Mouse (Mus musculus) v-Abl transformed pro-B cells (cell line): ENCODE measurements around the gene Pigm.

ENCODE experiments used
- in situ Hi-C, 2 experiments: fragments of 400-800 bp; cut with MboI; formaldehyde crosslinking; loops; one replicate each; pipeline ENCODE4 v1.15.1; 2025; ENCODE audit not compliant: unreplicated experiment in 2 of 2

Pigm gene

GRCm38 (mm10) chr1:172349504-172349903, 26.8 kb upstream of the Pigm start:
- in situ Hi-C loops: loop anchor here in 1 of 2 experiments (25.0 kb wide), 1 partner anchor 537 kb away; no protein-coding TSS in a partner anchor

GRCm38 (mm10) chr1:172349916-172350812, 26.2 kb upstream of the Pigm start:
- in situ Hi-C loops: loop anchor here (10.0 to 25.0 kb wide), 3 partner anchors 525 to 1038 kb away; no protein-coding TSS in a partner anchor

GRCm38 (mm10) chr1:172352001-172352400, 24.3 kb upstream of the Pigm start:
- in situ Hi-C loops: loop anchor here in 1 of 2 experiments (10.0 to 25.0 kb wide), 2 partner anchors 527 to 1040 kb away; no protein-coding TSS in a partner anchor

GRCm38 (mm10) chr1:172352453-172352852, 23.9 kb upstream of the Pigm start:
- in situ Hi-C loops: loop anchor here in 1 of 2 experiments (10.0 to 25.0 kb wide), 2 partner anchors 528 to 1040 kb away; no protein-coding TSS in a partner anchor

DNA sequence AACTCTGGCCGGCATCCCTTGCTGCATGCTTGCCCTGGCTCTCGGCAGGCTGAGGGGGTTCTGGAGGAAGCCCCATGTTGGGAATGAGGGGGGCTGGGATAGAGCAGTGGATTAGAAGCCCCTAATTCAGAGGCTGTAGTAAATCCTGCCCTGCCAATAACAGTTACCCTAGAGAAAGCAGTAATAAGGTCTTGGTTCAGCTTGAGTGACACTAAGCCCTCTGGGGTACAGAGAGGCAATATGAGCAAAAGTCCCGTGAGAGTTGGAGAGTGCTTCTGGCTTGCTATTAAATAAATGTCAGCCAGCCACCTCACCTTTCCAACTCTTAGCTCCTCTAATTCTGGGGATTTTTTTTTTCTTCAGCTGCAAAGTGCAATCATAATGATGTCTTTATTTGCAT, 21.0 kb upstream of the Pigm start:
- in situ Hi-C loops: loop anchor here (5.0 to 25.0 kb wide), 3 partner anchors 308 to 1043 kb away; no protein-coding TSS in a partner anchor

GRCm38 (mm10) chr1:172357550-172357949, 18.8 kb upstream of the Pigm start:
- in situ Hi-C loops: loop anchor here (5.0 to 25.0 kb wide), 3 partner anchors 310 to 1045 kb away; no protein-coding TSS in a partner anchor

DNA sequence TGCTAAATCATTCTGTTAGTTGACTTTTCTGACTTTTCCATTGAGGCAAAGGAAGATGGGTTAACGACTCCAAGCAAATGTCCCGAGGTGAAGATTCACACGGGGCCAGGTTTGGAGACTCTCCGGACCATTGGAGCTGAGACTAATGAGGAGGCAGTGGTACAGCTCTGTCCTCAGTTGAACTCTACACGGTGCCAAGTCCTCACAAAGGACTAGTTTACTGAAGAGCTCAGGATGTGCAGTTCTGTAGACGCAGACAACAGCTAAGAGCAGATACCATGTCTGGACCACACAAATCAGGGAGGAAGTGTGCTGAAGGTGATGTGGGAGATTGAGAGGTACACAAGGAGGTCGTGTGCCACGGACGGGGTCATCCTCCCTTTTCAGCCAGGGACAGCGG, 18.0 kb upstream of the Pigm start:
- in situ Hi-C loops: loop anchor here (5.0 to 25.0 kb wide), 3 partner anchors 311 to 1046 kb away; no protein-coding TSS in a partner anchor

DNA sequence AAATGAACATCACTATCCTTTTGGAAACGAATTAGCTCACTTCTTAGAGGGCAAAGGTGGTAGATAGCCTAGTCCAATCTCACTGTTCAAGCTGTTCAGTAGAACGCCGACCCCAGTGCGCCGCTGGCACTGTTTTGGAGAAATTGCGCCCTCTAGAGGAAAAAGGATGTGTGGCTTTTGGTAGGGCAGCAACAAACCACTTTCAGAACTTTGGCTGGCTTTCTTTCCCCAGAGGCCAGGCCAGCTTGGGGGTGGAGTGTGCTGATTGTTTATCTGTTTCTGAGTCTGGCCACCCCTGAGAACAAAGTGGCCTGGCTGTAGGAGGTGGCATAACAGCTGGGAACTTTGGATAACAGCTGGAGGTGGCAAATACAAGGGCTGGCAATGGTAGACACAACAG, 11.7 kb upstream of the Pigm start:
- in situ Hi-C loops: loop anchor here in 1 of 2 experiments (25.0 kb wide), 1 partner anchor 1052 kb away; no protein-coding TSS in a partner anchor

GRCm38 (mm10) chr1:172368768-172369418, 7.5 kb upstream of the Pigm start:
- in situ Hi-C loops: loop anchor here in 1 of 2 experiments (25.0 kb wide), 1 partner anchor 1057 kb away; no protein-coding TSS in a partner anchor

DNA sequence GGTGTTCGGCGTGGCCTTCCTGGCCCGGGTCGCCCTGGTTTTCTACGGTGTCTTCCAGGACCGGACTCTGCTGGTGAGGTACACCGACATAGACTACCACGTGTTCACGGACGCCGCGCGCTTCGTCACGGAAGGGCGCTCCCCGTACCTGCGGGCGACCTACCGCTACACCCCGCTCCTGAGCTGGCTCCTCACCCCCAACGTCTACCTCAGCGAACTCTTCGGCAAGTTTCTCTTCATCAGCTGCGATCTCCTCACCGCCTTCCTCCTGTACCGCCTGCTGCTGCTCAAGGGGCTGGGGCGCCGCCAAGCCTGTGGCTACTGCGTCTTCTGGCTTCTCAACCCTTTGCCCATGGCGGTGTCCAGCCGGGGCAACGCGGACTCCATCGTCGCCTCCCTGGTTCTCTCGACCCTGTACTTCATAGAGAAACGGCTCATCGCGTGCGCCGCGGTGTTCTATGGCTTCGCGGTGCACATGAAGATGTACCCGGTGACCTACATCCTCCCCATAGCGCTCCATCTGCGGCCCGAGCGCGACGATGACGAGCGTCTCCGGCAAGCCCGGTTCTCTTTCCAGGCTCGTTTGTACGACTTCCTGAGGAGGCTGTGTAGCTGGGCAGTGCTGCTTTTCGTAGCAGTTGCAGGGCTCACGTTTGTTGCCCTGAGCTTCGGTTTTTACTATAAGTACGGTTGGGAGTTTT, 562 bp downstream of the Pigm start:
- in situ Hi-C loops: no loop called here

GRCm38 (mm10) chr1:172380066-172380465, 3.7 kb downstream of the Pigm start:
- in situ Hi-C loops: no loop called here

DNA sequence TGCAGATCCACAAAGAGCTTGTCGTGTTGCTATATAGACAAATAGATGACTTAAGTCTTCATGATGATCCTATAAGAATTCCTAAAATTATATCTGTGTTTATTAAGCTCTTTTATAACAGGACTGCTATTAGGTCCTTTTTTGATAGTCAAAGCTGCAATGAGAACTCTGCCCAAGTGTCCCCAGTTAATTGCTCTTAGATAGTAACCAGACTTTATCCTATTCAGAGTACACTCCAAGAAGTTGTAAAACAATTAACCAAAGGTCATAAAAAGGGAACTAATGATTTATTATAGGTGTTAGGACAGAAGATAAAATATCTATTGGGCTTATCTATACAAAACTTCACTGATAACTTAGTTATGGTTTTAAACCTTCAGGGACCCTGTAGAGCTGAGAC, 5.7 kb downstream of the Pigm start:
- in situ Hi-C loops: no loop called here

- in situ Hi-C loops: no loop called here
Observed at GRCm38 (mm10) chr1:172387246-172387645, 10.9 kb downstream of the Pigm start.

- in situ Hi-C loops: no loop called here
Observed at GRCm38 (mm10) chr1:172390769-172391168, 14.4 kb downstream of the Pigm start.

DNA sequence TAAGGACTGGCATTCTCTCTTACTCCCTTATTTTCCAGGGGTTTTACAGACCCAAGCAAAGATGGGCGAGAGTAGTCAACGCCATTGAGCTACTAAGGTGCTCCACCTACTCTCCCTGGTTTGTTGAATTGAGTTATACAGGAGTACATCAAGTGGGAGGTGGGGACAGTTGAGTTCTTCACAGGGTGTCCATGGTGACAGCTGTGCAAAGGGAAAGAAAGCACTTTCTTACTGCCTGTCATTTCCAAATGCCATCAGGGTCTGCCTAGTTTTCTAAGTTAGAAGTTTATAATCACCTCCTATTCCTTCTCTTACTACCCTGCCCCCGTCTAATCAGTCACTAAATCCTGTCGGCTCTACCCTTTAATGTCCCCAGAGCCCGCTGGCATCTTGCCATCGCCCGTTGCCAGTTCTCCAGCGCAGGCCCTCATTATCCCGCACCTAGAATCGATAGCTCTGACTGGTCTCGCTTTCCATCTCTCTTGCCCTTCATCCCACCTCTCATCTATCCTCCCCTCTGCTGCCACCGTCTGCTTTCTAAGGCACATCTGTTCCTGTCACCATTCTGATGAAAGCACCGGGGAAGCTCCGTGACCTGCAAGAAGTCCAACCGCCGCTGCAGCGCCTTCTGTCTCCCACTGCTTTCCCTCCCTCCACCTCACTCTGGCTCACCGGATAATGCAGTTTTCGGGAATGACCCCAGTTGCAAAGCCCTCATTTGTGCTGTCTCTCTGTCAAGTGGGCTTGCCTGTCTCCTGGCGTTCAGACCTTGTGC, 15.6 kb downstream of the Pigm start:
- in situ Hi-C loops: no loop called here

DNA sequence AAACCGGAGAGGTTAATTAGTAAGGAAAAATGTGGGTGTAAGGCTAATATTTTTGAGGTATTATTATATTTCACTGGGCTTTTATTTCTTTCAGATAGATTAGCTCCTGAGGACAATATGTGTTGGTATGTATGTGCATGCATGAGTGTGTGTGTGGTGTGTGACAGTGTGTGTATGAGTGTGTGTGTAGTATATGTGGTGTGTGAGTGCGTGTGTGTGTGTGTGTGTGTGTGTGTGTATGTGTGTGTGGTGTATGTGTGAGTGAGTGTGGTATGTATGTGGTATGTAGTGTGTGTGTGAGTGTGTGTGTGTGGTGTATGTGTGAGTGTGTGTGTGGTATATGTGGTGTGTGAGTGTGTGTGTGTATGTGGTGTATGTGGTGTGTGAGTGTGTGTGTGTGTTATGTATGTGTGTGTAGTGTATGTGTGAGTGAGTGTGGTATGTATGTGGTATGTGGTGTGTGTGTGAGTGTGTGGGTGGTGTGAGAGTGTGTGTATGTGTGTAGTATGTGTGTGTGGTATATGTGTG, 16.4 kb downstream of the Pigm start:
- in situ Hi-C loops: no loop called here

DNA sequence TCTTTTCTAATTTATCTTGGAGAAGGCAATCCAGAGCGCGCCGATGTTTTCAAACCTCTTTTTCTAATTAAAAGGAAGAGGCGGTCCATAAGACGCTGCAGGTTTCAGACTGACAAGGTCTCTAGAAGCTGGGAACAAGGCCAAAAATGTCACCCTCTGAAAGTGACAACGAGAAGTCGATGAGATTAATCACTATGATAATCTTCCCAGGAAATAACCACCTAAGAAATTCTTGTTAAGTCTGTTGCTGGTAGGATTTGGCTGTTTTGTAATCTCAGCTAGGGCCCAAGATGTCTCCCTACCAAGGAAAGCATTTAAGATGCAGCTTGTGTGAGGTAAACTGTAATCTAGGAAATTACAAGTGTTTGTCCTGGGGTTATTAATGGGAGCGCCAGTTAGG, 17.4 kb downstream of the Pigm start:
- in situ Hi-C loops: no loop called here

DNA sequence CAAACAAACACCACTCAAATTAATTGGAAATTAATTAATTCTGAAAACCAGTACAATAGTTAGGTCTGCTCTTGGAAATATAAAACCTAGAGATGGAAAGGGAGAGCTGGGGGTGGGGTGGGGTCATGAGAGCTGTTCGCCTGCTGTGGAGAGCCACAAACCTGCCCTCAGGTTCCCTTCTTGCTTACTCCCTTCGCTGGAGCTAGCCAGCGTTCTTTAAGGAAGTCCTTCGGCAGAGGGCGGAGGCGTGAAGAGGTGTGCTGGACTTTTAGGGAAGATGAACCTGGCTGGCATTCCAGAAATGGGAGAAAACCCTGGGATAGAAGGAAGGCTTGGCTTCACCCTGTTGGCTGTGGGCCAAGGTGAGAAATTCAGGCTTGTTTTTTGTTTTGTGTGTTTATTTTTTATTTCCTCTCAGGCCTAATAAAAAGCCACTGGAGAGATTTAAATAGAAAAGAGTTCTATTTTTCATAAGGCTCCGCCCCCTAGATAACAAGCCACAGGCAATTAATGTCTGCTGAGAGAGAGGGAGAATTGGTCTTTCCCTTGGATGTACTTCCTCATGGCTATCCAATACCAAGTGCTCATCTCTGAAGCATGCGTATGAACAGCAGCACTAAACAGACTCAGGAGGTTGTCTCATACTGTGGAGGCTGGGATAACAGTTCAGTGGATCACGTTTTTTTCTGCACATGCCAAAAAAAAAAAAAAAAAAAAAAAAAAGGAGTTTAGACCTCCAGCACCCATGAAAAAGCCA, 20.8 kb downstream of the Pigm start:
- in situ Hi-C loops: no loop called here
